Mouse (Mus musculus): Measurements from ENCODE around the gene Vwa2.

GRCm38 (mm10) chr19:56915084-56915483 is 41.0 kb downstream of the Vwa2 start:
- TF ChIP-seq POLR2A (IDR thresholded peaks at IDR 0.05; ENCODE audit: low read depth, low read length), result no peak
- TF ChIP-seq CTCF (IDR thresholded peaks at IDR 0.05; ENCODE audit: extremely low read depth, insufficient read depth, insufficient read length, insufficient replicate concordance), result no peak
